Mouse (Mus musculus) liver, embryonic 11.5 days (tissue): Measurements from ENCODE around the gene Ttc17. TPM values are rescaled to one million over a fixed set of nuclear protein-coding genes. Genes with fewer than 3 reads are reported as not detected.

Experiments
- ATAC-seq: fragments of 200-750 bp; cut with Nextera tagmentation; replicated peaks from 2 replicates; pipeline ENCODE4 v1.8.0; 2017; ENCODE audit warnings: moderate number of reproducible peaks, mild to moderate bottlenecking, moderate TSS enrichment, moderate library complexity; ENCODE audit not compliant: low FRiP score
- DNase-seq: peaks from one replicate; pipeline ENCODE4 v3.0.0-alpha.2; 2017; ENCODE audit warnings: low spot score
- H3K27ac ChIP-seq: fragments of 300-500 bp; sonication (generic); 2 replicates; pipeline ENCODE4 v1.5.1; 2014; ENCODE audit warnings: mild to moderate bottlenecking, low read depth, low read length, control low read depth
- H3K27me3 ChIP-seq: fragments of 300-500 bp; sonication (generic); replicated peaks from 2 replicates; pipeline ENCODE4 v1.6.1; 2014; ENCODE audit warnings: low read length, mixed read lengths; ENCODE audit not compliant: control insufficient read depth, insufficient read depth
- H3K36me3 ChIP-seq: fragments of 300-500 bp; sonication (generic); 2 replicates; pipeline ENCODE4 v1.6.1; 2014; ENCODE audit warnings: mild to moderate bottlenecking, low read length, moderate library complexity, mixed read lengths; ENCODE audit not compliant: control insufficient read depth, insufficient read depth
- H3K4me1 ChIP-seq: fragments of 300-500 bp; sonication (generic); replicated peaks from 2 replicates; pipeline ENCODE4 v1.6.1; 2014; ENCODE audit warnings: low read length, mixed read lengths; ENCODE audit not compliant: control insufficient read depth, insufficient read depth
- H3K4me2 ChIP-seq: fragments of 300-500 bp; sonication (generic); 2 replicates; pipeline ENCODE4 v1.6.1; 2014; ENCODE audit warnings: mild to moderate bottlenecking, control low read depth, moderate library complexity
- H3K4me3 ChIP-seq: fragments of 300-500 bp; sonication (generic); 2 replicates; pipeline ENCODE4 v1.5.1; 2014; ENCODE audit warnings: low read depth, low read length, control low read depth
- H3K9ac ChIP-seq: fragments of 300-500 bp; sonication (generic); 2 replicates; pipeline ENCODE4 v1.6.1; 2014; ENCODE audit warnings: low read depth, low read length, control low read depth
- H3K9me3 ChIP-seq: fragments of 300-500 bp; sonication (generic); 2 replicates; pipeline ENCODE4 v1.6.1; 2016; ENCODE audit warnings: low read length, inconsistent platforms, mixed read lengths; ENCODE audit not compliant: control insufficient read depth
- WGBS: fragments of 180-500 bp; shearing (Covaris S2); extraction: QIAGEN DNeasy Blood & Tissue Kit; methylation state at CpG from one replicate; pipeline ENCODE4 v1.1.7; 2014; 5-methylcytosine and 5-hydroxymethylcytosine counted together
- polyA plus RNA-seq: library from polyadenylated mRNA; unstranded; fragments of >200 nt; fragmentation: Nextera tagmentation; extraction: Ambion mirVana; gene quantifications from 2 replicates; pipeline ENCODE4 v1.2.1, GENCODE M21; 2014

Gene Ttc17
- polyA plus RNA-seq, 1 experiment from 2014 or later, result 10.8 TPM

DNA sequence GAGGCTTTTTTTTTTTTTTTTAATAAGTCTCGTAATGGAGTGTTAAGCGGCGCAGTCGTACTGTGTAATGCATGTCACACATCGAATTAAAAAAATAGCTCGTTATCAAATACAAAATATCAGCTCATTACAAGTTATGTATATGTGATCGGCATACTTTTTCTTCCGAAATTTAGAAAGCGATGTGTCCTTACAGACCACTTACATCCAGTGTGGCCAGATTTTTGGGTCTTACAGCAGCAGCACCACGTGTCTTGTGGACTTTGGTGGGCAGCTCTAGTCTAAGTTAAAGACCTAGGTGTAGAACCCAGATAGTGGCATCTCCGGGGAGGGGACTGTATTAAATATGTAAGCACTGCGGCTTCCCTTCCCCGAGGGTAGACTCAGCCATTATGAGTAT is 532 bp upstream of the Ttc17 start:
- H3K4me3 ChIP-seq, result peak overlapping the region; percentile 92

DNA sequence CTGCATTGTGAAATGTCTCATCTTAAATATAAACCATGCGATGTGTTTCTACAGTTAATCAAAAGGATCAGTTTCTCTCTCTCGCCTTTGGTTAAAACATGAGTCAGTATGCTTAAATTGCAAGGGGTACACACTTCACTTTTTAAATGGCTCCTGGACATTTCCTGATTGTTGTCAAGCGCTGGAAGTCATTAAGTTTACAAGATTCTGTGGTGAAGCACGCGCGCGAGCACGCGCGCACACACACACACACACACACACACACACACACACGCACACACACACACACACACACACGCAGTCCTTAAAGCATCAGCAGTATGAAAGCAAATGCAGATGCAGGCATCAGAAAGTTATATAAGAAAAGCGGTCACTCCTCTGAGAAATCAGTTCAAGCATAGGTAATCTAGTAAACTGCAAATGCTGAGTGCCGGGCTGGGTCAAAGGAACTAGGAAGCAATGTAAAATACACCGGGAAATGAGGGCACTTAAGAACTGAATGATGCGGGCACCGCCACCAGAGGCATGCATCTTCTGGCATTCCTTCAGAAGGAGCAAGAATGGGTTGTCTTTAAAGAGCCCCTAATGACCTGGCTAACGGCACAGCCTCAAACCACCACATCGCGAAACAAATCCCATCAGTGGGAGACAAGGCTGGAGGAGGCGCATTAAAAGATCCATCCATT is 949 bp downstream of the Ttc17 start:
- H3K4me1 ChIP-seq, result peaks cover 10% of the 10 kb centered on the region; the same call in 1 of the 2 replicates
- H3K27me3 ChIP-seq, result no peaks in the 10 kb centered on the region
- H3K36me3 ChIP-seq, result no peaks in the 10 kb centered on the region
- ATAC-seq (peak; percentile 1; the same call in 1 of the 2 replicates), DNase-seq (no peak)
- peak overlapping the region; percentile 94 for H3K9ac ChIP-seq
- peak overlapping the region; percentile 92 for H3K4me3 ChIP-seq
- 12% methylated on average over 21 of the region's 21 CpGs for WGBS
- peak overlapping the region; percentile 87 for H3K4me2 ChIP-seq
- H3K27ac ChIP-seq, result peak overlapping the region; percentile 80; the same call in 1 of the 2 replicates
- H3K9me3 ChIP-seq, result no peaks in the 10 kb centered on the region

More for the DNA sequence above, 532 bp upstream of the Ttc17 start:
- peak overlapping the region; percentile 86 for H3K4me2 ChIP-seq
- no peaks in the 10 kb centered on the region for H3K27me3 ChIP-seq
- peak overlapping the region; percentile 94 for H3K9ac ChIP-seq
- H3K4me1 ChIP-seq, result peaks cover 10% of the 10 kb centered on the region; the same call in 1 of the 2 replicates
- no peaks in the 10 kb centered on the region for H3K9me3 ChIP-seq
- ATAC-seq, result peak; percentile 26
- DNase-seq, result peak; percentile 37
- H3K27ac ChIP-seq, result peak overlapping the region; percentile 80
- WGBS, result 2% methylated on average over 13 of the region's 13 CpGs
- peaks cover 5% of the 10 kb centered on the region; the same call in 1 of the 2 replicates for H3K36me3 ChIP-seq

DNA sequence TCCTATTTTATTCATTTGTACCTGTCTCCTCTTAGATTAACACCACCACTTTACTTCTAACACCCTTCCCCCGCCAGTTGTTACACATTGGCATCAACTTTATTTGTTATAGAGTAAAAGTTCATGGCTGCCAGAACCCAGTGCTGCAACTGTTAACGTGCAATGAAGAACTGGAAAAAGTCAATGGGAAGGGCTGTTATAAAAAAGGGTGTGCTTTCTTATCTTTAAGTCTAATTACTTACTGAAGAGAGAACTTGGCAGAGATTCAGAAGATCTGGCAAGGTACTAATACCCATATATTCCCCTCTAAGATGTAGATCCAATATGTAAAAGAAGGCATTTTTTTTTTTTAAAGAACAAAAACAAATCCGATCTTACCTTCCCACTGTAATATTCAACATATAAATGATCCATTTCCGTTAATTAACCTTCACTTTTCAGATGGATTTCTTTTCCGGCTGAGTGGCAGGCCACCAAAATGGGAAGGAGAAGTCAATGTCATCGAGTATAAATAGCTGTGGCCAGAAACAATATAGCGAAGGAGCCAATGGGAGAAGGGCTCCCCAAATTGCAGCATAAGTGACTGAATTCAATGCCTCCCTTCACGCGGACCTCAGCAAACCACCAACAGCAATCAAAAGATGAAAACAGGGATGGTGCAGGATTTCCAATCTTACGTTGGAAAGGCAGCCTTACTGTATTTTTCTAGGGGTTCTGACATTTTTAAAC is 1.8 kb downstream of the Ttc17 start:
- Histone ChIP-seq H3K27ac (no peak overlapping the region), H3K4me3 (peak overlapping the region; percentile 92; the same call in 1 of the 2 replicates), H3K36me3 (no peaks in the 10 kb centered on the region), H3K4me2 (peak overlapping the region; percentile 87), H3K27me3 (no peaks in the 10 kb centered on the region), H3K4me1 (peaks cover 10% of the 10 kb centered on the region; the same call in 1 of the 2 replicates), H3K9me3 (no peaks in the 10 kb centered on the region), H3K9ac (no peak overlapping the region)
- WGBS, result 64% methylated on average over 10 of the region's 10 CpGs
- DNase-seq (no peak), ATAC-seq (no peak)

DNA sequence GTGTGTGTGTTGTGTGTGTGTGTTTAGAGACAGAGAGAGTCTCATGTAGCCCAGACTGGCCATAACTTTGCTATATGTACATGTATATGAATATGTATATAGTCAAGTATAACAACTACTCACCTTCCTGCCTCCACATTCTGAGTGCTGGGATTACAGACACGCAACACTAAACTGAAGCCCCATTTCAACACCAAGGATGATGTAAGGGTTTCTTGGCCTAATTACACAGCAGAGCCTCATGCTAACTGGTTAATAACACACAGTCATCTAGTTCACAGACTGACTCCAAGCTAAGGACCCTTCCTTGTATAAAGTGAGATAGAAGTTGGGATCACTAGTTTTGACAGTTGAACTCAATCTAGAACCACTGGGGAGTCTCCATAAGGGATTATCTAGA is 3.9 kb downstream of the Ttc17 start:
- no peak overlapping the region for H3K9ac ChIP-seq
- H3K4me1 ChIP-seq, result peaks cover 11% of the 10 kb centered on the region; the same call in 1 of the 2 replicates
- DNase-seq (no peak), ATAC-seq (no peak)
- 87% methylated on average over 1 of the region's 1 CpGs for WGBS
- no peak overlapping the region for H3K4me3 ChIP-seq
- no peak overlapping the region for H3K27ac ChIP-seq
- no peaks in the 10 kb centered on the region for H3K36me3 ChIP-seq
- H3K9me3 ChIP-seq, result no peaks in the 10 kb centered on the region
- no peak overlapping the region for H3K4me2 ChIP-seq
- H3K27me3 ChIP-seq, result no peaks in the 10 kb centered on the region

DNA sequence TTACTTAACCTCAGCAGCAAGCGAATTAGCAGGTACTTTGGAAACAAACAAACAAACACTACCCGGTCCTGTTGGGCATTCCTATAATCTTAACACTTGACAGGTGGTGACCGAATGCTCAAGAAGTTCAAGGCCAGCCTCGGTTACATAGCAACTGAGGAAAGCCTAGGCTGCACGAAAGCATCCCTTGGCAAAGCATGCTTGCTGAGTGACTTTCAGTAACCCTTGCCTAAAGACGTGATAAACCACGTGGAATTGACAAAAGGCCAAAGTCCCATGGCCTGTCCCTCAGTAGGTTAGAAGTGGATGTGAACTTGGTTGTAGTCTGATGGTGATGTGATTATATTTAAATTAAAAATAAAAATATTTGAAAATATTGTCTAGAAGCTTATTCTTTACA is 4.4 kb downstream of the Ttc17 start:
- Histone ChIP-seq H3K27me3 (no peaks in the 10 kb centered on the region), H3K9ac (no peak overlapping the region), H3K4me2 (no peak overlapping the region), H3K4me1 (peaks cover 10% of the 10 kb centered on the region; the same call in 1 of the 2 replicates), H3K4me3 (no peak overlapping the region), H3K27ac (no peak overlapping the region), H3K36me3 (no peaks in the 10 kb centered on the region), H3K9me3 (no peaks in the 10 kb centered on the region)
- DNase-seq (no peak), ATAC-seq (no peak)
- 84% methylated on average over 7 of the region's 7 CpGs for WGBS

DNA sequence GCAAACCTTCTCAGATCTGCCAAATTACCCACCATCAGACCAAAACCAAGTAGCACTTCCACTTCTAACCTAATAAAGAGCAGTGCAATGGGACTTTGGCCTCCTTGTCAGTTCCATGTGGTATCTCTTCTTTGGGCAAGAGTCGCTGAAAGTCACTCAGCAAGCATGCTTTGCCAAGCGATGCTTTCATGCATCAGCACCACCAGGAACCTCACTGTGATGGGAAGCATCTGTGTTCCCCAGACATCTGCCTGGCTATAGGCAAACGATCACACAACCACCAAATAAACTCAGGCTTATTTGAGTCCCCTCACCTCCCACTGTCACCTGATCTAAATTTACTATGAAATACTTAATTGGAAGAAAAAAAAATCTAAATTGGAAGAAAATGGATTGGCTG is 5.5 kb downstream of the Ttc17 start:
- WGBS, result 92% methylated on average over 3 of the region's 3 CpGs

DNA sequence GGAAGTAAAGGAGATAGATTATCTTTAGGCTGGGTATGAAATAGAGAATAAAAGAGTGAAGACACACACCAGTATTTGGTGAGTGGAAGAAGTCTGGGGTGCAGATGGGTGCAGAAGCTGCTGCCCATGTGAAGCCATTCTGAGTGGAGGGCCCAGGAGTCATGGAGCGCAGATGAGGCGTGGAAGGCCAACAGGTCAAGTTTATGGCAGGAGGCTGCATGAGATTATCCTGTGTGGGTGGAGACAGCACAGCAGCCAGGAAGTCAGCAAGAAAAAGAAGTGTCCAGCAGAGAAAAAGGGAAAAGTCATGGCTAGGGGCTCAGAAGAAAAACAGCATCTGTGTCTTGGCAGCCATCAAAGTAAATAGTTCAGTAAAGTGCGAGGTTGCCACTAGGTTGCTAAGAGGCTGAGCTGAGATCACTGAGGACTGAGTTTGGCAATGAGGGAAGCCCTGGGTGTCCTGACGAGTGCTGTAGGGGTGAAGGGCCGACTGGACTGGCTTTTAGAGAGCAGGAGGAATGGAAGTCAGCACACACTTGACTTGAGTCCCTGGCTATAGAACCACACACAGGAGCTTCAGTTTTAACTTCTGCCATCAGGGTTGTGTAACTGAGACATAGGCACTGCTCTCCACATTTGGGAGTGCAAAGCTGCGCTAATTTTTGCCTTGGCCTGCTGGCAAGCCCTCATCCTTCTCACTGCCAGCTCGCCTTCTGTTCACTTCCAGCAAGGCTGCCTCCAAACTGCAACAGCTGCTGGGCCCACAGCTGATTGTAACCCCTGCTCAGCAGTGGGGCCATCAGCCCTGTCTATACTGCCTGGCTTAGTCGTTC is 8.1 kb downstream of the Ttc17 start:
- no peak overlapping the region; the same call in 1 of the 2 replicates for H3K9ac ChIP-seq
- ATAC-seq, result no peak
- WGBS, result 77% methylated on average over 8 of the region's 8 CpGs

More for the DNA sequence above, 5.5 kb downstream of the Ttc17 start:
- Histone ChIP-seq H3K4me3 (no peak overlapping the region), H3K9ac (no peak overlapping the region), H3K4me2 (no peak overlapping the region), H3K9me3 (no peaks in the 10 kb centered on the region), H3K27ac (no peak overlapping the region), H3K36me3 (no peaks in the 10 kb centered on the region), H3K27me3 (no peaks in the 10 kb centered on the region), H3K4me1 (peaks cover 10% of the 10 kb centered on the region; the same call in 1 of the 2 replicates)
- ATAC-seq (no peak), DNase-seq (no peak)

DNA sequence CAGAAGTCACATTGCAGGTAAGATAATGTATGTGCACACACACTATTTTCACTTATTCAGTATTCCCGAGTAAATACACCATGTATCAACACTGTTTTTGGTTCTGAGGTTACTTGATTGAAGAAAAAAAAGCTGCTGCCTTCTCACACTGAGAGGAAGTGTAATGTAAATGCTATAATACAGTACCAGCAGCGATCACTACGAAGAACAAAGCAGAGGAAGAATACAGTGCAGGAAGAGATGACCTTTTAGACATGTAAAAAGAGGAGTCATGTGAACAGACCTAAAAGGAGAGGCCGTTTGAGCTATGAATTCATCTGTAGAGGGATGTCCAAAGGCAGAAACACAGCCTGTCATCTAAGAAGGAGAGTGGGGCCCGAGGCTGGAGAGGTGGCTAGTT is 9.0 kb downstream of the Ttc17 start:
- no peak overlapping the region for H3K4me3 ChIP-seq
- no peak overlapping the region for H3K9ac ChIP-seq
- ATAC-seq (no peak), DNase-seq (no peak)
- H3K27ac ChIP-seq, result no peak overlapping the region
- 0 out of 2 replicates have a peak, but pooled peaks cover 3% of the 10 kb centered on the region for H3K36me3 ChIP-seq
- peaks cover 6% of the 10 kb centered on the region; the same call in 1 of the 2 replicates for H3K4me1 ChIP-seq
- no peaks in the 10 kb centered on the region for H3K27me3 ChIP-seq
- 82% methylated on average over 5 of the region's 5 CpGs for WGBS
- no peaks in the 10 kb centered on the region for H3K9me3 ChIP-seq
- no peak overlapping the region for H3K4me2 ChIP-seq

More for the DNA sequence above, 8.1 kb downstream of the Ttc17 start:
- Histone ChIP-seq H3K4me3 (no peak overlapping the region), H3K27ac (no peak overlapping the region), H3K4me2 (no peak overlapping the region), H3K27me3 (no peaks in the 10 kb centered on the region), H3K4me1 (peaks cover 6% of the 10 kb centered on the region; the same call in 1 of the 2 replicates), H3K9me3 (no peaks in the 10 kb centered on the region), H3K36me3 (no peaks in the 10 kb centered on the region)
- no peak for DNase-seq
